Mouse (Mus musculus): ENCODE results near the gene Alg1.

GRCm38 (mm10) chr16:5210365-5210764, 23.1 kb upstream of the Alg1 start:
- no peak for TF ChIP-seq TCF12 (IDR thresholded peaks at IDR 0.05; ENCODE audit: insufficient read depth, poor library complexity, severe bottlenecking)
- no peak for TF ChIP-seq MAX (IDR thresholded peaks at IDR 0.05; ENCODE audit: low read depth)
- no peak for TF ChIP-seq POLR2A (IDR thresholded peaks at IDR 0.05; ENCODE audit: insufficient read length, low read depth)
- TF ChIP-seq USF1 (IDR thresholded peaks at IDR 0.05; ENCODE audit: low read depth), result no peak
- TF ChIP-seq POLR2AphosphoS2 (IDR thresholded peaks at IDR 0.05; ENCODE audit: insufficient read length, low read depth), result no peak
- TF ChIP-seq MYOD1 (IDR thresholded peaks at IDR 0.05; ENCODE audit: control insufficient read depth in 1 of 3, insufficient read length in 2 of 3, low read depth in 2 of 3), result no peak
- TF ChIP-seq MYOG (IDR thresholded peaks at IDR 0.05; ENCODE audit: control insufficient read depth in 1 of 3, insufficient read depth in 1 of 3, insufficient read length in 2 of 3, low read depth in 2 of 3), result no peak

All from myocyte (in vitro differentiated cells).